Mouse (Mus musculus) olfactory bulb, adult 2 months (tissue): ENCODE measurements around the gene Ogg1.

Experiments
- CTCF ChIP-seq: fragments of 200-500 bp; IDR thresholded peaks from 2 replicates; pipeline ENCODE4 v1.5.1; 2012; ENCODE audit warnings: low read depth, mild to moderate bottlenecking, low read length, moderate library complexity; ENCODE audit not compliant: insufficient read depth
- POLR2A ChIP-seq: fragments of 200-500 bp; IDR thresholded peaks from 2 replicates; pipeline ENCODE4 v1.6.1; 2012; ENCODE audit warnings: mild to moderate bottlenecking, low read depth, low read length, moderate library complexity; ENCODE audit not compliant: insufficient read depth

DNA sequence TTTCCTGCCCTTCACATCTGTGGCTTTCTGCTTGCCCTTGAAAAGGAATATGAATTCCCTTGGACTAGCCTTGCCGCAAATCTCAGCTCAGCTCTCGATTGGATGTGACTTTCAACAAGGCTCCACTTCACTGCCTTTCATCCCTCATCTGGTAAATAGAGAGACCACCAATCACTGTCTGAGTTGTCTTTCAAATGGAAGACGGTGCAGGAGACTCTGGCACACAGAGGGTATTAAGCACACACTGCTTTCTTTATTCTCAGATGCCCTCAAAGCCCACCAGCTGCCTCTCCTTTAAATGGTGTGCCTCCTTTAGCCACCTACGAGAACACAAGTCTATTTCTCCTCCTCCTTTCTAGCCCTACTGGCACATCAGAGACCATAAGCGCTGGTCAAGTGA, 41.8 kb downstream of the Ogg1 start:
- TF ChIP-seq POLR2A (no peak), CTCF (no peak)
